Mouse (Mus musculus): ENCODE measurements around the gene Mrpl17.

DNA sequence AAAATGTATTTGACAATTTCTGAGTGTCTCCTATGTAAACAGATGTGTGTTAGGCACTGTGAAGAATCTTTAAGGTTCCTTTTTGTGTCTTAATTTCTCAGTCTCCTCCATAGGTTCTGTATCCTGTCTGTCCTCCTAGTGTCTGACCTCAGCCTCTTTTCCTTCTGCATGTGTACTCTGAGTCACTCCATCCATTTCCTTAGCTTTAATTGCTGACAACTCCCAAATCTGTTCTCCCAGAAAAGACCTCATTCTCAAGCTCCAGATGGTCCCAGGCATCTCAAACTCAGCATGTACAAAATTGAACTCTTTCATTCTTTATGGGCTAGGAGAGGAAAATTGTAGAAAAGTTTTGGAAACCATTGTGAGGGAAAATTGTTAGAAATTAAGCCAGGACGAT is 8.1 kb downstream of the Mrpl17 start:
- TF ChIP-seq CTCF (IDR thresholded peaks at IDR 0.05) (no peak), EP300 (IDR thresholded peaks at IDR 0.05; ENCODE audit: insufficient read depth, low read depth, low read length) (no peak)

All from heart, adult 2 months (tissue).